Mouse (Mus musculus) adrenal gland, postnatal 36 days (tissue): ENCODE measurements around the gene C1qc. TPM values are rescaled to one million over a fixed set of nuclear protein-coding genes. Genes with fewer than 3 reads are reported as not detected.

Experiments used
- DNase-seq, 2 experiments: peaks; one replicate each; pipeline ENCODE4 v3.0.0; 2021; ENCODE audit warnings: mixed read lengths in 1 of 2
- total RNA-seq, 2 experiments: library from RNA; stranded (reverse); gene quantifications; 2 replicates each; pipeline ENCODE4 v1.2.3; 2021

C1qc gene
- total RNA-seq, 2 experiments from 2014 or later = 30.6 to 58.1 TPM

GRCm38 (mm10) chr4:136848565-136848964 lies 44.3 kb downstream of the C1qc start:
- no peak for DNase-seq

GRCm38 (mm10) chr4:136847166-136847565 lies 45.7 kb downstream of the C1qc start:
- DNase-seq = no peak

GRCm38 (mm10) chr4:136842802-136843201 lies 50.1 kb downstream of the C1qc start:
- no peak for DNase-seq

DNA sequence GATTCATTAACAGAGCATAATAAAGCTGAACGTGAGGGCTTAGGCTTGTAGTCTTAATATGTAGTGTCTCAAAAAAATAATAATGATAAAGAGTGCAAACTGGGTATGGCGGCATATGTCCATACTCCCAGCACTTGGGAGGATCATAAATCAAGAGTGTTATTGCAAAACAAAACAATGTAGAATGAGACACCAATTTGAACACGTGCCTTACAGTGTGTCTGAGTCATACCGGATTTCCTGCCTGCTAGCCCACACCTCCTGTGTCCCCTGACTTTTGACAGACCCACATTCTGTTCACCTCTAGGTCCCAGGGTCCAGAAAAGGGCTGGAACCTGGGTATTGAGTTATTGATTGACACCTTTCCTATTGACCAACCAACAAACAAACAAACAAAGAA lies 50.8 kb downstream of the C1qc start:
- DNase-seq = no peak

- DNase-seq = peak; percentile 83 to 85
These were observed 51.8 kb downstream of the C1qc start for GRCm38 (mm10) chr4:136841056-136841455.

Other genes with a start within 250 kb of the C1qc start
- gene Ephb2, start 57.1 kb downstream of the C1qc start, total RNA-seq = 10 to 100 TPM; 18.7 to 19.8 TPM
- gene C1qb, start 6.9 kb downstream of the C1qc start, total RNA-seq = 10 to 100 TPM; 43.5 to 77.2 TPM
- 10 to 100 TPM; 44.1 to 72.9 TPM for gene C1qa, start 5.7 kb upstream of the C1qc start, total RNA-seq
- gene Epha8, start 63.8 kb upstream of the C1qc start, total RNA-seq = under 1 TPM; 0.10 to 0.23 TPM
- gene Zbtb40, start 155.7 kb upstream of the C1qc start, total RNA-seq = 10 to 100 TPM in 1 of 2 experiments, 1 to 10 TPM in 1; 7.9 to 14.0 TPM